Mouse (Mus musculus): Measurements from ENCODE around the gene Bahcc1.

Bahcc1 gene

GRCm38 (mm10) chr11:120315832-120316689 lies 83.3 kb downstream of the Bahcc1 start:
- DNase-seq (ENCODE audit: low spot score): peak; percentile 98

- DNase-seq (ENCODE audit: low spot score): peak; percentile 47
These were observed 84.0 kb downstream of the Bahcc1 start for GRCm38 (mm10) chr11:120316690-120317254.

DNA sequence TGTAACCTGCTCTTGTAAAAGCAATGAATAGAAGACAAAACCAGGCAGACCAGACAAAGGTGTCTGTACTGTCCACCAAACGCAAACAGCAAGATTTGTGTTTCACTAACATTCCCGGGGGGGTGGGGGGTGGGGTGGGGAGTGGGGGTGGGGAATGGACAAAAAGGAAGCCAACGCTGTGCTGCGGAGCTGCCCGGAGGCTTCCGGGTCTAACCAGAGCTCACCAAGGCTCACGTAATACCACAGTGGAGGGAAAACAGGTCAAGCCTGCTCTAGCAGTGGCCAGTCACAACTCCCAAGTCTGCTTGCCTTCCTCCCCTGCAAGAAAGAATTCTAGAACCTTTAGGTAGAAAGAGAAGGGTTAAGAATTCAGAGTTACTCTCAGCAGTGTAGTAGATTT lies 84.7 kb downstream of the Bahcc1 start:
- peak; percentile 43 for DNase-seq (ENCODE audit: low spot score)

- no peak for DNase-seq (ENCODE audit: low spot score)
These were observed 86.6 kb downstream of the Bahcc1 start for GRCm38 (mm10) chr11:120319310-120319709.

DNA sequence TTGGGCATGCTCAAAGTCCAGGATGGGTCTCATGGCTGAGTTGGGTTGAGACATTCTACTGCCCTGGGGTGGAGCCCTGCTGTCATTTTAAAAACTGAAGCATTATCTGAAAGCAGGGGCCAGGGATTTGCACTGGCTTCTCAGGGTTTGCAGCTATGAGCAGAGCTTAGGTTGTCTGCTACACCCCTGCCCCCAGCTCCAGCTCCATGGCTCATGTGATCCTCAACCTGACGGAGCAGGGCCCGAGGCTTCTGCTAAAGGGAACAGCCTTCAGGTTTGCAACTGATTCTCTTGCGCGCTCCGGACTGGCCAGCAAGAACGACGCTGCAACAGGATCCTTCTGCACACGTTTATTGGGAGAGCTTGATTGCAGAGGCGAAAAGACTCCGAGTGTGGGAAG lies 87.4 kb downstream of the Bahcc1 start:
- no peak for DNase-seq (ENCODE audit: low spot score)

- peak; percentile 5 for DNase-seq (ENCODE audit: low spot score)
These were observed 102.8 kb downstream of the Bahcc1 start for GRCm38 (mm10) chr11:120335431-120336021.

DNA sequence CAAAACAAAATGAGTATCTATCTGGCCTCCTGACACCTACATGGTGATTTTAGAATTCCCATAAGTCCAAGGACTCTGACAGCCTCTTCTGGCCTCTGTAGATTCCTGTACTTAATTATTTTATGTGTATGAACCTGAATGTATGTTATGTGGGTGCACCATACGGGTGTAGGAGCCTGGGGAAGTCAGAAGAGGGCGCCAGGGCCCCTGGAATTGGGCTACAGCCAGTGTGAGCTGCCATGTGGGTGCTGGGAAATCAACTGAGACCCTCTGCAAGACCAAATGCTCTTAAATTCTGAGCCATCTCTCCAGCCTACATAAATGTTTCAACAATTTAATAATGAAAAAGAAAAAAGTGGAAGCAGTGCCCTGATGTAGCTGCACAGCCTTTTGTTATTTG lies 104.7 kb downstream of the Bahcc1 start:
- DNase-seq (ENCODE audit: low spot score): peak; percentile 5

GRCm38 (mm10) chr11:120338786-120339185 lies 106.0 kb downstream of the Bahcc1 start:
- no peak for DNase-seq (ENCODE audit: low spot score)

DNA sequence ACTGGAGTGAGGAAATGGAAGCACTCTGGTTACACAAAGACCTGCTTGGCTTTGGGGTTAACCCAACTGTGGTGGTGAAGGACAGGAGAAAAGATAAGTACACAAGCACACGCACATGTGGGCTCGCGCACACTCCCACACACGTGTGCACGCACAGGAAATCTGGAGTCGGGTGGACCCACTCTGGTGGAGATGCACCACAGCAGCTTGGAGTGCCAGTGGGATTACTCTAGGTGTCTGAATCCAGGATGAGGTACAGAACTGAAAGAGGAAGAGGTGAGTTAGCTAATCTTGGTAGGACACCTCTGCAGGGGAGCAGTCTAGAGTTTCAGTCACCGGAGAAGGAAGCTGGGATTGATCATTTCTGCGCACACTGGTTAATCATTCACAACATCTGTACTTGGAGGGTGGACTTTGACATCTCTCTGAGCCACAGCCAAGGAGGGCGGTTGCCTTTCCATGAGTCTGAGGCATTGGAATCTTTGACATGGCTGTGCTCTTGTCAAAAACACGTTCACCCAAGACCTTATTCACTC lies 107.3 kb downstream of the Bahcc1 start:
- no peak for DNase-seq (ENCODE audit: low spot score)

DNA sequence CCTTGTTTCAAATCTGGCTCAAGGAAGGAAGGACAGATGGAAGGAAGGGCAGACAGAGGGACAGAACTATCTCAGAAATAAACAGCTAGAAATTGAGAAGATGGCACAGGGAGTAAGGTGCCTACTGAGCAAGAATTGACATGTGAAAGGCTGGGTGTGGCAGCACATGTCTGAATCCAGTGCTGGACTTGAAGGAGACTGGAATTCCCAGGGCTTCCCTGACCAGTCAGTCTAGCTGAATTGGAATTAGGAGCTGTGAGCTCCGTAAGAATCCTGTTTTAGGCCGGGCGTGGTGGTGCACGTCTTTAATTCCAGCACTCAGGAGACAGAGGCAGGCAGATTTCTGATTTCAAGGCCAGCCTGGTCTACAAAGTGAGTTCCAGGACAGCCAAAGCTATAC lies 108.9 kb downstream of the Bahcc1 start:
- no peak for DNase-seq (ENCODE audit: low spot score)

Data from MN1 (cell line).